Comparison of ENCODE assay signal across 12 mouse cellular contexts in genomic region chr2:75019459-75019858, GRCm38 (mm10).
DNase-seq lines count a peak whose midpoint lies in the region.
"Had no signal": no experiment of that assay in that cellular context is flagged by ENCODE, and none has a peak within 500 bp of the region (broad histone marks: within the 10 kb centered on the region; RNA-seq: fewer than 3 reads in every experiment).

No protein-coding gene starts in this region.

- H3K4me1 ChIP-seq in heart, embryonic 10.5 days = peaks cover 9% of the 10 kb centered on the region; the same call in 1 of the 2 replicates
- peaks cover 11% of the 10 kb centered on the region for H3K4me1 ChIP-seq in limb, embryonic 10.5 days
- H3K4me1 ChIP-seq: heart, embryonic 15.5 days had no signal

- no peaks in the 10 kb centered on the region for H3K27me3 ChIP-seq in heart, embryonic 10.5 days (ENCODE audit: insufficient read depth, poor library complexity, severe bottlenecking)
- H3K27me3 ChIP-seq in limb, embryonic 10.5 days (ENCODE audit: low read depth, poor library complexity, severe bottlenecking) = peaks cover 11% of the 10 kb centered on the region; the same call in 1 of the 2 replicates
- H3K27me3 ChIP-seq: CH12.LX; heart, embryonic 15.5 days had no signal

- WGBS in heart, embryonic 10.5 days = 59% methylated on average over 7 of the region's 7 CpGs
- 82% methylated on average over 7 of the region's 7 CpGs for WGBS in limb, embryonic 10.5 days

- no peaks in the 10 kb centered on the region for H3K36me3 ChIP-seq in heart, embryonic 10.5 days
- no peaks in the 10 kb centered on the region for H3K36me3 ChIP-seq in limb, embryonic 10.5 days
- H3K36me3 ChIP-seq: heart, embryonic 15.5 days had no signal

- peak; percentile 98 for DNase-seq in heart, adult 11 months
- DNase-seq in heart, embryonic 10.5 days (ENCODE audit: low spot score) = no peak
- DNase-seq in adrenal gland, postnatal 14 days = peak; percentile 49
- DNase-seq in heart, postnatal 4 days = peak; percentile 58
- peak; percentile 30 for DNase-seq in skeletal muscle tissue, adult 2 months (ENCODE audit: low read depth, low spot score)
- no peak for DNase-seq in layer of hippocampus, postnatal 14 days (ENCODE audit: low spot score in 2 of 2)
- no peak for DNase-seq in limb, embryonic 10.5 days (ENCODE audit: low spot score)
- no peak for DNase-seq in testis, postnatal 14 days (ENCODE audit: low spot score)
- DNase-seq: cerebellum, postnatal 25 days had no signal

- no peak overlapping the region for H3K4me3 ChIP-seq in heart, embryonic 10.5 days
- no peak overlapping the region for H3K4me3 ChIP-seq in limb, embryonic 10.5 days
- H3K4me3 ChIP-seq: heart, embryonic 15.5 days had no signal

- no peaks in the 10 kb centered on the region for H3K9me3 ChIP-seq in heart, embryonic 10.5 days
- H3K9me3 ChIP-seq in limb, embryonic 10.5 days (replicated peaks) = no peaks in the 10 kb centered on the region
- H3K9me3 ChIP-seq: heart, embryonic 15.5 days had no signal

- H3K27ac ChIP-seq in heart, embryonic 10.5 days = no peak overlapping the region
- H3K27ac ChIP-seq in limb, embryonic 10.5 days = no peak overlapping the region
- H3K27ac ChIP-seq: heart, embryonic 15.5 days; liver, embryonic 14.5 days had no signal

Comparison
In these comparisons a context has a peak if more than half of its experiments do, and no peak if none do; other contexts are left out.
1. DNase-seq: peak in heart, adult 11 months (single experiment), adrenal gland, postnatal 14 days (single experiment), heart, postnatal 4 days (single experiment) and skeletal muscle tissue, adult 2 months (single experiment); none in heart, embryonic 10.5 days (single experiment), layer of hippocampus, postnatal 14 days (0 of 2), limb, embryonic 10.5 days (single experiment) and testis, postnatal 14 days (single experiment).